Mouse (Mus musculus) intestine, postnatal 0 days (tissue): Measurements from ENCODE around the gene Dock9. TPM values are rescaled to one million over a fixed set of nuclear protein-coding genes. Genes with fewer than 3 reads are reported as not detected.

Experiments used
- ATAC-seq: fragments of 200-750 bp; cut with Nextera tagmentation; 2 replicates; pipeline ENCODE4 v1.8.0; 2017; ENCODE audit warnings: mild to moderate bottlenecking, moderate TSS enrichment, moderate library complexity
- H3K27ac ChIP-seq: fragments of 300-500 bp; sonication (generic); 2 replicates; pipeline ENCODE4 v1.5.1; 2014; ENCODE audit warnings: mild to moderate bottlenecking, low read depth, low read length, moderate library complexity
- H3K27me3 ChIP-seq: fragments of 300-500 bp; sonication (generic); replicated peaks from 2 replicates; pipeline ENCODE4 v1.6.1; 2014; ENCODE audit warnings: low read length, mixed read lengths; ENCODE audit not compliant: control insufficient read depth, insufficient read depth
- H3K36me3 ChIP-seq: fragments of 300-500 bp; sonication (generic); 2 replicates; pipeline ENCODE4 v1.6.1; 2014; ENCODE audit warnings: mild to moderate bottlenecking, moderate library complexity; ENCODE audit not compliant: control insufficient read depth, insufficient read depth
- H3K4me1 ChIP-seq: fragments of 300-500 bp; sonication (generic); replicated peaks from 2 replicates; pipeline ENCODE4 v1.6.1; 2014; ENCODE audit warnings: antibody characterized with exemption, low read length, mixed read lengths; ENCODE audit not compliant: control insufficient read depth, insufficient read depth
- H3K4me2 ChIP-seq: fragments of 300-500 bp; sonication (generic); replicated peaks from 2 replicates; pipeline ENCODE4 v1.6.1; 2014; ENCODE audit warnings: low read depth, mild to moderate bottlenecking, moderate library complexity
- H3K4me3 ChIP-seq: fragments of 300-500 bp; sonication (generic); 2 replicates; pipeline ENCODE4 v1.5.1; 2014; ENCODE audit warnings: low read depth, low read length
- H3K9ac ChIP-seq: fragments of 300-500 bp; sonication (generic); 2 replicates; pipeline ENCODE4 v1.6.1; 2014; ENCODE audit warnings: mild to moderate bottlenecking, low read depth, low read length
- H3K9me3 ChIP-seq: fragments of 300-500 bp; sonication (generic); 2 replicates; pipeline ENCODE4 v1.6.1; 2016; ENCODE audit warnings: mixed run types; ENCODE audit not compliant: control insufficient read depth
- CTCF ChIP-seq: sonication (generic); IDR thresholded peaks from 2 replicates; pipeline ENCODE4 v1.5.1; 2016; ENCODE audit warnings: low read depth, mild to moderate bottlenecking, control low read depth, antibody characterized with exemption, moderate library complexity
- whole genome bisulfite sequencing: fragments of 180-500 bp; shearing (Covaris S2); extraction: QIAGEN DNeasy Blood & Tissue Kit; methylation state at CpG from one replicate; pipeline ENCODE4 v1.1.7; 2014; 5-methylcytosine and 5-hydroxymethylcytosine counted together
- polyA plus RNA-seq: library from polyadenylated mRNA; unstranded; fragments of >200 nt; fragmentation: Nextera tagmentation; extraction: Ambion mirVana; gene quantifications from 2 replicates; pipeline ENCODE4 v1.2.1, GENCODE M21; 2015

Dock9 gene
- polyA plus RNA-seq, 1 experiment from 2014 or later, result 6.2 TPM

DNA sequence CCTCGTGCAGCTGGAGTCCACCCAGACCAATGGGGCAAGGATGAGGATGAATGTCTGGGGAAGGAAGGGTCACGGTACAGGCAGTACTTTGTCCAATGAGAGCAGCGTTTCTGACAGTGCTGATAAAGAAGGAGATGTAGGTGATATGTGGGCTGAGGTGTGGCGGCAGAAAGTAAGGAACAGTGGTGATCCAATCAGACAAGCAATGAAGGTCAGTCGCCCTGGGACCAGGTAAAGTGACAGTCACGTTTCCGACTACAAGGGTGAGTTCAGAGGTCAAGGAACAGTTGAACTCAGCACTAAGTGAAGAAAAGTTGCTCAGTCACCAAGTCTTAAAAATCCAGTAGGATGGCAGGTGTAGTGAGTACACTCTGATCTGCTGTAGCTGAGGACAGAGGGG lies 29.5 kb upstream of the Dock9 start:
- H3K27me3 ChIP-seq, result no peaks in the 10 kb centered on the region
- H3K4me2 ChIP-seq, result no peak overlapping the region
- H3K27ac ChIP-seq, result no peak overlapping the region
- ATAC-seq, result no peak
- peaks cover 2% of the 10 kb centered on the region; the same call in 1 of the 2 replicates for H3K4me1 ChIP-seq
- no peaks in the 10 kb centered on the region for H3K9me3 ChIP-seq
- TF ChIP-seq CTCF, result no peak
- no peak overlapping the region for H3K4me3 ChIP-seq
- H3K9ac ChIP-seq, result no peak overlapping the region
- no peaks in the 10 kb centered on the region for H3K36me3 ChIP-seq
- WGBS, result 62% methylated on average over 7 of the region's 7 CpGs

- peaks cover 2% of the 10 kb centered on the region; the same call in 1 of the 2 replicates for H3K4me1 ChIP-seq
- WGBS, result 43% methylated on average over 10 of the region's 10 CpGs
- TF ChIP-seq CTCF, result no peak
Observed at GRCm38 (mm10) chr14:121825521-121826445, 28.1 kb upstream of the Dock9 start.

DNA sequence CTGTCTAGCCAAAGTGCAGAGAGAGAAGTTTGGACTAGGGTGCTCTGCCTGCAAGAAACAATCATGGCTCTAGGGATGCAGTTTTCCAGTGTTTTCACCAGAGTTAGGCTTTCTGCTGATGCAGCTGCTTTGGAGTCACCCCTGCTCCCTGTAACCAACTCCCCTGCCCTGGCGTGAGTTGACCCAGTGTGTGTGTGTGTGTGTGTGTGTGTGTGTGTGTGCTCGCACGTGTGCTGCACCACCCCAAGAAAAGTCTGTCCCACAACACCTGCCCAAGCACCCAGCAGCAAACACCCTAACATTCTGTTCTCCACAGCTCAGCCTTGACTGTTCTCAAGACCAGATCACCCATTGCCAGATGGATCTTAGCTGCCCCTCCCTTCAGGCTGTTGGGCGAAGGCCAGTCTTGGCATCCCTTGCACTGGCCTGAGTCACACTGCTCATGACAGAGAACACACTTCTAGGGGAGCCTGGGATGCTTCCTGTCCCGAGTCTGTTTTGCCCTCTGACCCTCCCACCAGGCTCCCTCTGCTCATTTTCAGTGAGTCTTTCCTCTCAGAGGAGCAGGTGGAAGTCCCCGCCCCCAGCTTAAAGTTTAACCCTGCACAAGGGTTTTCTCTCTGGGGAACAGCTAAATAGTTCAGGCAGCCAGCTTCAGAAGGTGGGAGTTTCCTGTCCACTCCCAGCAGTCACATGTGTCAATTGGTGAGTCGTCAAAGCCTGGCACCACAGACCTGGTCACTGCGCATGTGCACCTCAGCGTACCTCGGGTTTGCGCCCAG lies 26.9 kb upstream of the Dock9 start:
- TF ChIP-seq CTCF, result no peak
- WGBS, result 31% methylated on average over 11 of the region's 11 CpGs
- Histone ChIP-seq H3K4me2 (peak overlapping the region; percentile 27; the same call in 1 of the 2 replicates), H3K36me3 (no peaks in the 10 kb centered on the region), H3K4me1 (peaks cover 2% of the 10 kb centered on the region; the same call in 1 of the 2 replicates), H3K9me3 (no peaks in the 10 kb centered on the region), H3K4me3 (no peak overlapping the region), H3K27ac (peak overlapping the region; percentile 21; the same call in 1 of the 2 replicates), H3K9ac (no peak overlapping the region), H3K27me3 (no peaks in the 10 kb centered on the region)
- peak; percentile 80 for ATAC-seq

More at GRCm38 (mm10) chr14:121825521-121826445, 28.1 kb upstream of the Dock9 start:
- Histone ChIP-seq H3K36me3 (no peaks in the 10 kb centered on the region), H3K4me3 (no peak overlapping the region), H3K9me3 (no peaks in the 10 kb centered on the region), H3K27ac (no peak overlapping the region; the same call in 1 of the 2 replicates), H3K27me3 (no peaks in the 10 kb centered on the region), H3K4me2 (peak overlapping the region; percentile 27), H3K9ac (no peak overlapping the region)
- ATAC-seq, result peak; percentile 38

- Histone ChIP-seq H3K27me3 (no peaks in the 10 kb centered on the region), H3K27ac (no peak overlapping the region), H3K4me3 (no peak overlapping the region), H3K4me2 (no peak overlapping the region), H3K36me3 (no peaks in the 10 kb centered on the region), H3K9ac (no peak overlapping the region), H3K9me3 (no peaks in the 10 kb centered on the region), H3K4me1 (peaks cover 2% of the 10 kb centered on the region; the same call in 1 of the 2 replicates)
- TF ChIP-seq CTCF, result no peak
- WGBS, result 84% methylated on average over 3 of the region's 3 CpGs
- ATAC-seq, result no peak
Observed at GRCm38 (mm10) chr14:121822997-121823396, 25.4 kb upstream of the Dock9 start.

DNA sequence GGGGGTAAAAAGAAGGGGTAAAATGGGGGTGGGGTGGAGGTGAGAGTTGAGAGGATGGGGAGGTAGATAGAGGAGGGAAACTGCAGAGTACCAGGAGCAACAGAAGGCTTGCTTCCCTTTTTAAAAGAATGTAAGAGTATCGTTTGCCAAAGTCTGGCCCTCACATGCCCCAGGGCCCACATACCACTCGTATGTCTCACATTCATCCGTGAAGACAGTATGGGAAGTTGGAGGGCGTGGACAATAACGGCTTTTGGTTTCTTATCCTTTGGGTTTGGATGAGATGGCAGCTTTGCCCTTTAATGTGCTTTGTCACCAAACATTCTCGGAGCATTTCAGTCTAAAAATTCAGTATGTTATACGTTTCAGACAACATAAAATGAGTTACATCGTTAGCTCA lies 24.9 kb upstream of the Dock9 start:
- whole genome bisulfite sequencing, result 81% methylated on average over 8 of the region's 8 CpGs
- H3K4me2 ChIP-seq, result no peak overlapping the region
- H3K4me1 ChIP-seq, result peaks cover 2% of the 10 kb centered on the region; the same call in 1 of the 2 replicates
- H3K27ac ChIP-seq, result no peak overlapping the region
- H3K36me3 ChIP-seq, result no peaks in the 10 kb centered on the region
- no peak overlapping the region for H3K4me3 ChIP-seq
- TF ChIP-seq CTCF, result no peak
- no peak for ATAC-seq
- H3K9me3 ChIP-seq, result no peaks in the 10 kb centered on the region
- H3K9ac ChIP-seq, result no peak overlapping the region
- H3K27me3 ChIP-seq, result no peaks in the 10 kb centered on the region

DNA sequence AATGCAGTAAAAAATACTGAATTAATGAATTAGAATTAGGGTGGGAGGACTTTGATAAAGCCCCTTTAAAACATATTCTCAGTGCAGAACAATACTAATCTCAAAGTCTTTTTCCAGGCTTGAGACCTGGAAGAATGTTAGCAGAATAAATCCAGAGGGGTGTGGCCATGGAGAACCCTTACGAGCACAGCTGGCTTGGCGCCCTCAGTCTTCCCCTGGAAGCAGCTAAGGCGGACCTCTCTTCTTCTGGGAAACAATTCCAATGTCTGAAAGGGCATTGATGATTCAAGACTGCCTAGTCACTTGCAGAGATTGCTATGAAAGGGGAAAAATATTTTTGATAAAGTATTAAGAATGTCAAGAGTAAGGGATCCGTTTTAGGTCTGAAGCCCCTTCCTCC lies 9.2 kb upstream of the Dock9 start:
- no peak for TF ChIP-seq CTCF
- no peaks in the 10 kb centered on the region for H3K4me1 ChIP-seq
- no peak for ATAC-seq

More for the DNA sequence above, 9.2 kb upstream of the Dock9 start:
- Histone ChIP-seq H3K4me2 (no peak overlapping the region), H3K27me3 (no peaks in the 10 kb centered on the region), H3K9me3 (0 out of 2 replicates have a peak, but pooled peaks cover 5% of the 10 kb centered on the region), H3K9ac (no peak overlapping the region), H3K27ac (no peak overlapping the region), H3K4me3 (no peak overlapping the region), H3K36me3 (no peaks in the 10 kb centered on the region)
- 55% methylated on average over 4 of the region's 4 CpGs for WGBS
